Mouse (Mus musculus) heart, adult 2 months (tissue): ENCODE measurements around the gene Crb3.

Source experiments
- CTCF ChIP-seq: fragments of 200-600 bp; IDR thresholded peaks from 2 replicates; pipeline ENCODE4 v1.8.1; 2022; ENCODE audit warnings: antibody characterized with exemption, mild to moderate bottlenecking, moderate library complexity
- EP300 ChIP-seq: fragments of 200-500 bp; IDR thresholded peaks from 2 replicates; pipeline ENCODE4 v1.6.1; 2011; ENCODE audit warnings: low read depth, low read length, control low read depth; ENCODE audit not compliant: insufficient read depth

GRCm38 (mm10) chr17:57030931-57031660, 27.8 kb upstream of the Crb3 start, which contains the start of gene Khsrp:
- TF ChIP-seq EP300 (no peak), CTCF (no peak)
